Mouse (Mus musculus) cerebellum, adult 11-12 months (tissue): ENCODE results near the gene Gal.

ENCODE experiments used
- DNase-seq: peaks from one replicate; pipeline ENCODE4 v3.0.0; 2022

Gal gene

GRCm38 (mm10) chr19:3405531-3406281, 8.6 kb downstream of the Gal start:
- no peak for DNase-seq

DNA sequence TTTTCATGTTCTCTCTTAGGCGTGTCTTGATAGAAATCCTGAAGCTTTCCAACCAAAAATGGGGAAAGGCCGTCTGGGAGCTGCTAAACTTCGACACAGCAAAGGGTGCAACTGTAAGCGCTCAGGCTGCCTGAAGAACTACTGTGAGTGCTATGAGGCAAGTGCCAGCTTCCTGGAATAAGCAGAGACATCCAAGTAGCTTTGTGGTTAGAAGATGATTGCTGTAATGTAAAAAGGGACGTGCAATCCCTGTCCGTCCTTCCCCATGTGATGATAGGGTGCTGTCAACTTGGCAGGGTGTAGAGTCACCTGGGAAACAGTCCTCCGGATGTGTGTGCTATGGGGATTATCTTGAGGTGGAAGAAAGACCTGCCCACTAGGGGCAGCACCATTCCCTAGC, 10.3 kb downstream of the Gal start:
- no peak for DNase-seq

- no peak for DNase-seq
These were observed 12.0 kb downstream of the Gal start for GRCm38 (mm10) chr19:3402390-3402789.

DNA sequence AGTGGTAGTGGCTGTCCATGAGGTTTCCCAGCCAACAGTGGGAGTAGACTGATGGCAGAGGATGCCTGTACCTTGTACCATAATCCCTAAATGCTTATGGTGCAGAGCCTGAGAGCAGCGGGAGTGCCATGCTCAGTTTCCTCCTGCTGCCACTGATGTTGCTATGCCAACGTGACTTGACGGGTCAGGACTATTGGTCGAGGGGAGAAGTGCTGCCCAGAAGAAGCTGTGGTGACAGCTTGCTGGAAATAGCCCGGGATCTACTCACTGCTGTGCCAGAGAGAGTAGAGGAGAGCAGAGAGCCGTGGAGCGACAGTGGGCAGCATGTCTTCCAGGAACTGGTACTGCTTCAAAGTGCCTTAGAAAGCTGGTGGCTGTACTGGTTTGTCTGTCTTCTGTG, 12.4 kb downstream of the Gal start:
- DNase-seq, result no peak

DNA sequence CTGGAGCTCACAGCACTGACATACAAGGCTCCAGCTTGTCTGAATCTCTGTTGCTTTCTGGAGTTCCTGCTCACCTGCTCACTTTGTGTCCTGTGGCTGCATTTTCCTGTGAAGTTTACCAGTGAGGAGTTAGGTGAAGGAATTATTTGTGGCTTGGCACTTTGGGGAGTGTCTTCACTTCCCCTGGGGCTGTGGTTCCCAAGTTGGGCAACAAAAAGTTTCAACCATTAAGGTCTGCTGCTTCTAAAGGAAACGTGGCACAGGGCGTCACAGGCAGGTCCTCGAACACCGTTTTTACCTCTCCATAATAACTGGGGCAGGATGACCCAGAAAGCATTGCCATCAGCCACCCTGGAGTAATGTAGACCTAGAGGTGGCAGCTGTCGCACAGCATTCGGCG, 12.8 kb downstream of the Gal start:
- no peak for DNase-seq

DNA sequence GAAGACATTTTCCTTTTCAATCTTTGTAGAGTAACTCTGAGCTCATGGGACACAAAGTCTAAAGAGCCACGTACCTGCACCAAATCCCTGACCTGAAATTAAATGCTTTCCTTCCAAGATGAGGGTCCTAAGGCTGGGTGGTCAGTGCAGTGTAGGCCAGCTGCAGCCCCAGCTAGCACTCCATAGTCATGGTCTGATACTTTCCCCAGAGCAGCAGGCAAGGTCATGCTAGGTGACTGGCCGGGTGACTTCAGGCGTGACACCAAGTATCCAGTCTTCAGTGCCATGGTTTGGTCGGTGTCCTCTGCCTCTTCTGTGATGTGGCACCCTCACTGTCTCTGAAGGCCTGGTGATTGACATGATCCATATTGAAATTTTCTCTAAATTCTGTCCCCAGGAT, 14.3 kb downstream of the Gal start:
- DNase-seq, result no peak

GRCm38 (mm10) chr19:3394216-3394615, 20.1 kb downstream of the Gal start:
- no peak for DNase-seq

GRCm38 (mm10) chr19:3392384-3392783, 22.0 kb downstream of the Gal start:
- DNase-seq, result no peak

DNA sequence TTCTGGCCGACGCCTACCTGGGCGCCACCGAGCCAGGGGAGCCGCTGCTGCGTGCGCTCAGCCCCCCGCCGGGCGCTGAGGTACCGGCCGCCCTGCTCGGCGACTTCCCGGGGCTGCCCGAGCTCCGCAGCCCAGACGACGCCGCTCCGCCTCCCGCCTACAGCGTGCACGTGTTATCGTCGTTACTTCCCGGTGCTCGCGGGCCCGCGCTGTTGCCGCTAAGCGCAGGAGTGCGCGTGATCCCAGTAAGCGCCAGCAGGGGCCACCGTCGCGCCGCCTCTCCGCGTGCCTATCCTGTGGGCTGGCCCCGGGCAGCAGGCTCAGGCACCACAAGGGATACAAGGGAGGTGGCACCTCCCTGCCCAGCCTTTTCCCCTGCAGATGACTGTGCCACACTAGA, 25.3 kb downstream of the Gal start:
- peak; percentile 33 for DNase-seq

- peak; percentile 55 for DNase-seq
These were observed 25.7 kb downstream of the Gal start, which contains the start of gene Tesmin for GRCm38 (mm10) chr19:3388629-3389057. TSS of gene Tesmin (plus strand) at chr19:3388857.

- no peak for DNase-seq
These were observed 26.3 kb downstream of the Gal start for GRCm38 (mm10) chr19:3388061-3388460.

GRCm38 (mm10) chr19:3378614-3379013, 35.7 kb downstream of the Gal start:
- DNase-seq, result no peak

DNA sequence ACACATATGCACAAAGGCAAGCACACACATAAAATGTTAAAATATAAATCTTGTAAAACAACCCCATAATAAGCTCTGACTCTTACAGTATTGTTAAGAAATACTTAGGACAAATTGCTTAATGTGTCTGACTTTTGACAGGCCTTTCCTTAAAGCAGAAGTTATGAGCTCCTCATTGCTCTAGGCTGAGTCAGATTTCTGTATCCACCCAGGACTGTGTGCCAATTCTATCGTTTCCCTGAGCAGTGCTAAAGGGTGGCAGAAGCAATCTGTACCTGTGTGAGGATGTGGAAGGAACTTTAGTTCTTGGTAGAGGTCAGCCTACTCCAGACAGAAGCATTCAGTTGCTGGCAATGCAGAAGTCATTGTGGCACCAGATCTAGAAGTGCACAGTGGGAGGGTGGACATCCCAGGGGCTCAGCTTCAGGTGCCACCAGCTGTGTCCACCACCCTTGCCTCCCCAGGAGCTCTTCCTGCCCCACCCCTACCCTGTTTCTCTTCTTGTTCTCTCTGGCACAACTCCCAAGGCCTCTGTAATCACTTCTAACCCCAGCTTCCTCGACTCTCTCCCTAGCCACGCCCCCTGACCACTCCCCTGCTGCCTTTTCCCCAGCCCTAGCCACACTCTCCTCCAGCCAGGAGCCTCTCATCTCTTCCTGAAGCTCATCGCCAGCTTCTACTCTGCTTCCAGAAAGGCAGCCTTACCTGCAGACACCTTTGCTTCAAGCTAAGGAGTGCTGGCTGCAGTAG, 37.2 kb downstream of the Gal start:
- no peak for DNase-seq

DNA sequence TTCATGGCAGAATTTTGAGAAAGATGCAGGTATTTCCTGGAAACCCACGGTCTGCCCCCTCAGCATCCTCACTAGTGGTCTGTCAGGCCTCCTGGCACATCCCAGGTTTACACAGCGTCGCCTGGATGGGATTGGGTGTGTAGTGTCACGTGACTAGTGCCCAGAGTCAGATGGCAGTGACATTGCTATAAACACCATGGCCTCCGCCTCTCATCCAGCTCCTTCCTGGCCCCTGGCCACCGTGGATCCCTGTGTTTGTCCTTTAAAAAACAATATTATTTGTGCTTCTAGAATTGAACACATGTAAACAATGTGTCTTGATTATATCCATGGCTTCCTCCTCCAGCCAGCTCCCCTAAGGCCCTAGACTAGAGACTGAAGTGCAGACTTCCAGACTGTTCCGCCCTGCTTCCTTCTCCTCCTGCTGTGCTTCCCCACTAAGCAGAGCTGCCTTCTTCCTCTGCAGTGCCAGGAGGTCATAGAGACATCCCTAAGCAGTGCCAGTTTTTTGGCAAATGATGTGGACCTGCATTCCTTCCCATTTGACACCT, 38.3 kb downstream of the Gal start:
- DNase-seq, result no peak

GRCm38 (mm10) chr19:3374028-3374427, 40.3 kb downstream of the Gal start:
- DNase-seq, result no peak

DNA sequence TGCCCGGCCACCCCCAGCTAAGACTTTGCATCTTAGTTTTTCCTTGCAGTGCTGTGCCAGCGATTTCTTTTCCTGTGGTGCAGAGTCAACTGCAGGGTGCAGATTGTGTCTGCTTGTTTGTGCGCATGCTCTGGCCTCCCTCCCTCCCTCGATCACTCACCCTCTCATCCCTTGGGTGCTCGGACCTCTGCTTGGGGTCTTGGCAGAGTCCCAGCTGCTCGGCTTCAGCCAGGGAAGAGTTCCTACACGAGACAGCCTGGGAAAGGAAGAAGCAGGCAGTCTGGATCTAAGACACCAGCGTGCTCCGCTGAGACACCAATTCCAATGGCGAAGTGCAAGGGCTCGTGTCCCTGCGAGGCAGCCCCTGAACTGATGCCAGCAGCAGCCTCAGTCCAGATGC, 41.0 kb downstream of the Gal start:
- DNase-seq, result no peak

GRCm38 (mm10) chr19:3368276-3368675, 46.1 kb downstream of the Gal start:
- DNase-seq, result no peak

- DNase-seq, result no peak
These were observed 49.3 kb downstream of the Gal start for GRCm38 (mm10) chr19:3365089-3365488.

DNA sequence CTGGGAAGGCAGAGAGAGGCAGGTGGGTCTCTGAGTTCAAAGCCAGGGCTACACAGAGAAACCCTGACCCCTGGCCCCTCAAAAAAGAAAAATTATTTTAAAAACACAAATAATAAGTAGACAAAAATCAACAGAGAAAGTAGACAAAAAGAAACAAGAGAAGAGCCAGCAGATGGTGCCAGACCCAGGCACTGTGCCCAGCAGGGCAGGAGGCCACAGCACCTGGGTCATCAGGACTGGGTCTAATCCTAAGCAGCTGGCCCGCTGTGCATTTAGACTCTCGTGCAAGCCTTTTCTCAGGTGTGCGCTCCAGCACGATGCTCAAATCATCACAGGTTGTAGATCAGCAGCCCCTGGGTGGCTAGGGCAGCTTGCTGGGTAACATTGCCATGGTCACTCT, 50.8 kb downstream of the Gal start:
- DNase-seq, result no peak
